In genomic region chr2:136921003-136921408, GRCm38 (mm10) we compare ENCODE assay signal across 8 mouse cellular contexts. TPM values are rescaled to one million over a fixed set of nuclear protein-coding genes. Genes with fewer than 3 reads are reported as not detected.
A peak's percentile ranks its signal among the peaks of the same experiment; 100 is the strongest.
DNase-seq lines count a peak whose midpoint lies in the region; ATAC-seq and TF ChIP-seq lines count a peak whose summit lies in the region.

No protein-coding gene starts in this region.

- H3K4me3 ChIP-seq in liver, embryonic 11.5 days (ENCODE audit: low read depth, low read length) = no peak overlapping the region
- H3K4me3 ChIP-seq in stomach, postnatal 0 days (ENCODE audit: low read depth, low read length) = no peak overlapping the region

- DNase-seq in heart, adult 18-20 months = peak; percentile 28 to 54
- no peak for DNase-seq in heart, adult 8-10 months (ENCODE audit: low spot score)
- DNase-seq in spleen, adult 12 weeks (ENCODE audit: low spot score) = peak; percentile 11
- DNase-seq in spleen, postnatal 36 days (ENCODE audit: low spot score in 2 of 2) = no peak
- DNase-seq in frontal cortex, adult 2 months (ENCODE audit: extremely low spot score in 1 of 2, low spot score in 1 of 2) = peak; percentile 34 to 61
- no peak for DNase-seq in liver, embryonic 11.5 days (ENCODE audit: low spot score)
- no peak for DNase-seq in stomach, postnatal 0 days (ENCODE audit: low spot score)
- no peak for DNase-seq in cerebellum, adult 9-11 months

- no peak for TF ChIP-seq CTCF in stomach, postnatal 0 days (IDR thresholded peaks at IDR 0.05; ENCODE audit: low read depth)

- no peak overlapping the region for H3K27ac ChIP-seq in liver, embryonic 11.5 days (ENCODE audit: low read depth, low read length)
- peak overlapping the region; percentile 56; the same call in 1 of the 2 replicates for H3K27ac ChIP-seq in stomach, postnatal 0 days (replicated peaks)

- no peak overlapping the region for H3K9ac ChIP-seq in liver, embryonic 11.5 days (ENCODE audit: low read depth, low read length)
- H3K9ac ChIP-seq in stomach, postnatal 0 days (ENCODE audit: low read length) = no peak overlapping the region

- H3K4me1 ChIP-seq in liver, embryonic 11.5 days (replicated peaks; ENCODE audit: control insufficient read depth, insufficient read depth, low read length) = peaks cover 9% of the 10 kb centered on the region
- H3K4me1 ChIP-seq in stomach, postnatal 0 days (replicated peaks; ENCODE audit: control insufficient read depth, insufficient read depth) = no peaks in the 10 kb centered on the region

- H3K36me3 ChIP-seq in liver, embryonic 11.5 days (ENCODE audit: control insufficient read depth, insufficient read depth, low read length) = no peaks in the 10 kb centered on the region; the same call in 1 of the 2 replicates
- no peaks in the 10 kb centered on the region for H3K36me3 ChIP-seq in stomach, postnatal 0 days (ENCODE audit: control insufficient read depth, insufficient read depth, low read length)

- H3K27me3 ChIP-seq in liver, embryonic 11.5 days (replicated peaks; ENCODE audit: control insufficient read depth, insufficient read depth, low read length) = no peaks in the 10 kb centered on the region
- no peaks in the 10 kb centered on the region for H3K27me3 ChIP-seq in stomach, postnatal 0 days (ENCODE audit: control insufficient read depth, insufficient read depth, low read length)

- ATAC-seq in liver, embryonic 11.5 days (replicated peaks; ENCODE audit: low FRiP score) = peak; percentile 90
- peak; percentile 80 for ATAC-seq in stomach, postnatal 0 days (ENCODE audit: low FRiP score, low TSS enrichment)

- H3K9me3 ChIP-seq in liver, embryonic 11.5 days (ENCODE audit: control insufficient read depth, low read length) = no peaks in the 10 kb centered on the region
- no peaks in the 10 kb centered on the region for H3K9me3 ChIP-seq in stomach, postnatal 0 days (ENCODE audit: control insufficient read depth, low read length)

- no peak for TF ChIP-seq EP300 in stomach, postnatal 0 days (optimal IDR thresholded peaks at IDR 0.05)

- 46% methylated on average over 4 of the region's 4 CpGs for WGBS in liver, embryonic 11.5 days
- 29% methylated on average over 4 of the region's 4 CpGs for WGBS in stomach, postnatal 0 days

- peak overlapping the region; percentile 9; the same call in 1 of the 2 replicates for H3K4me2 ChIP-seq in liver, embryonic 11.5 days
- H3K4me2 ChIP-seq in stomach, postnatal 0 days (replicated peaks; ENCODE audit: low read depth) = no peak overlapping the region

RNA-seq across cellular contexts. Expression of gene AL731706.1, which starts 29.8 kb away (rescaled TPM):
- 10 to 100 TPM; 38.3 to 42.7 TPM for total RNA-seq in heart, adult 18-20 months (2021)
- total RNA-seq in heart, adult 8-10 months (2022) = 10 to 100 TPM; 17.6 to 41.2 (median 31.2) TPM
- 31.6 and 32.8 TPM in 2 replicates for polyA plus RNA-seq in frontal cortex, adult 2 months (2012; rRNA removed)
- 24.0 and 24.2 TPM in 2 replicates for polyA plus RNA-seq in liver, embryonic 11.5 days (2014; fragmentation: Nextera tagmentation; extraction: Ambion mirVana)
- 26.3 and 33.2 TPM in 2 replicates for polyA plus RNA-seq in stomach, postnatal 0 days (2015; fragmentation: Nextera tagmentation; extraction: Ambion mirVana)

RNA-seq across cellular contexts. Expression of gene Mkks, which starts 29.8 kb away (rescaled TPM):
- 10 to 100 TPM; 32.0 to 33.4 TPM for total RNA-seq in heart, adult 18-20 months (2021)
- total RNA-seq in heart, adult 8-10 months (2022) = 10 to 100 TPM; 31.7 to 55.5 (median 44.6) TPM
- 12.3 and 12.9 TPM in 2 replicates for polyA plus RNA-seq in frontal cortex, adult 2 months (2012; rRNA removed)
- polyA plus RNA-seq in liver, embryonic 11.5 days (2014; fragmentation: Nextera tagmentation; extraction: Ambion mirVana) = 13.0 and 14.9 TPM in 2 replicates
- polyA plus RNA-seq in stomach, postnatal 0 days (2015; fragmentation: Nextera tagmentation; extraction: Ambion mirVana) = 10.8 and 15.6 TPM in 2 replicates

RNA-seq across cellular contexts. Expression of gene Slx4ip, which starts 30.0 kb away (rescaled TPM):
- total RNA-seq in heart, adult 18-20 months (2021) = 1 to 10 TPM; 1.7 to 1.8 TPM
- 1 to 10 TPM; 1.3 to 2.0 (median 1.5) TPM for total RNA-seq in heart, adult 8-10 months (2022)
- polyA plus RNA-seq in frontal cortex, adult 2 months (2012; rRNA removed) = 3.8 and 4.0 TPM in 2 replicates
- 4.2 and 5.0 TPM in 2 replicates for polyA plus RNA-seq in liver, embryonic 11.5 days (2014; fragmentation: Nextera tagmentation; extraction: Ambion mirVana)
- 2.1 TPM in 2 replicates for polyA plus RNA-seq in stomach, postnatal 0 days (2015; fragmentation: Nextera tagmentation; extraction: Ambion mirVana)

RNA-seq across cellular contexts. Expression of gene AL731706.2, which starts 35.5 kb away (rescaled TPM):
- total RNA-seq in heart, adult 18-20 months (2021) = 10 to 100 TPM; 15.4 to 26.4 TPM
- total RNA-seq in heart, adult 8-10 months (2022) = 10 to 100 TPM; 18.8 to 61.2 (median 25.1) TPM
- 24.0 TPM in 1 of 2 replicates, not detected in the other for polyA plus RNA-seq in frontal cortex, adult 2 months (2012; rRNA removed)
- 16.8 and 24.9 TPM in 2 replicates for polyA plus RNA-seq in liver, embryonic 11.5 days (2014; fragmentation: Nextera tagmentation; extraction: Ambion mirVana)
- 21.3 and 27.6 TPM in 2 replicates for polyA plus RNA-seq in stomach, postnatal 0 days (2015; fragmentation: Nextera tagmentation; extraction: Ambion mirVana)

Comparison
In these comparisons a context has a peak if more than half of its experiments do, and no peak if none do; other contexts are left out.
1. DNase-seq: peak in heart, adult 18-20 months (2 of 2), spleen, adult 12 weeks (single experiment) and frontal cortex, adult 2 months (2 of 2); none in heart, adult 8-10 months (single experiment), spleen, postnatal 36 days (0 of 2), liver, embryonic 11.5 days (single experiment), stomach, postnatal 0 days (single experiment) and cerebellum, adult 9-11 months (single experiment).